Mouse (Mus musculus): ENCODE measurements around the gene Mfsd7a. TPM values are rescaled to one million over a fixed set of nuclear protein-coding genes. Genes with fewer than 3 reads are reported as not detected.

Mfsd7a gene
- total RNA-seq (2023): 10 to 100 TPM; 43.1 to 44.4 TPM

GRCm38 (mm10) chr5:108448785-108449668 lies at the start of gene Mfsd7a:
Gene Mfsd7a (minus strand): TSS chr5:108448891.

GRCm38 (mm10) chr5:108461082-108462065 lies 12.7 kb upstream of the Mfsd7a start, which contains the start of gene Pcgf3:
Gene Pcgf3 (plus strand): TSS chr5:108461232.

GRCm38 (mm10) chr5:108433804-108434587 lies 14.7 kb downstream of the Mfsd7a start, which contains the start of gene Atp5k:
Gene Atp5k (minus strand): TSS chr5:108434448.

Other genes with a start within 250 kb of the Mfsd7a start
- gene Dr1, start 180.0 kb downstream of the Mfsd7a start, total RNA-seq (2023): 10 to 100 TPM; 65.6 to 72.5 TPM
- gene Pigg, start 136.3 kb downstream of the Mfsd7a start, total RNA-seq (2023): 1 to 10 TPM; 2.3 to 2.9 TPM
- gene Gm42517, start 81.0 kb downstream of the Mfsd7a start, total RNA-seq (2023): not detected
- not detected for gene Pde6b, start 60.5 kb downstream of the Mfsd7a start, total RNA-seq (2023)
- gene Atp5k, start 14.4 kb downstream of the Mfsd7a start, total RNA-seq (2023): 100 to 1,000 TPM in 1 of 2 experiments, 10 to 100 TPM in 1; 64.1 to 125 TPM
- gene Pcgf3, start 12.3 kb upstream of the Mfsd7a start, total RNA-seq (2023): 10 to 100 TPM; 20.5 to 25.2 TPM
- gene Cplx1, start 101.1 kb upstream of the Mfsd7a start, total RNA-seq (2023): not detected
- 100 to 1,000 TPM; 135 to 139 TPM for gene Gak, start 180.9 kb upstream of the Mfsd7a start, total RNA-seq (2023)
- gene Tmem175, start 180.9 kb upstream of the Mfsd7a start, total RNA-seq (2023): 10 to 100 TPM; 19.3 to 20.5 TPM
- 10 to 100 TPM; 25.9 to 27.4 TPM for gene Idua, start 211.4 kb upstream of the Mfsd7a start, total RNA-seq (2023)
- gene Dgkq, start 220.8 kb upstream of the Mfsd7a start, total RNA-seq (2023): 10 to 100 TPM; 18.2 to 26.4 TPM
- not detected for gene Slc26a1, start 226.7 kb upstream of the Mfsd7a start, total RNA-seq (2023)
- gene Fgfrl1, start 243.5 kb upstream of the Mfsd7a start, total RNA-seq (2023): 1 to 10 TPM; 2.2 to 4.3 TPM